In genomic region chr7:125187011-125187740, GRCm38 (mm10) we compare ENCODE assay signal across 25 mouse cellular contexts.
DNase-seq lines count a peak whose midpoint lies in the region; ATAC-seq and TF ChIP-seq lines count a peak whose summit lies in the region.
"Had no signal": no experiment of that assay in that cellular context is flagged by ENCODE, and none has a peak within 500 bp of the region (broad histone marks: within the 10 kb centered on the region; RNA-seq: fewer than 3 reads in every experiment).

No protein-coding gene starts in this region.

- no peak for TF ChIP-seq CTCF in kidney, adult 2 months (conservative IDR thresholded peaks at IDR 0.05; ENCODE audit: insufficient read depth, insufficient read length, low read depth, low read length)
- TF ChIP-seq CTCF in brain, embryonic 14.5 days (IDR thresholded peaks at IDR 0.05; ENCODE audit: borderline replicate concordance, extremely low read depth, insufficient read depth, insufficient read length) = no peak
- TF ChIP-seq CTCF in intestine, postnatal 0 days (IDR thresholded peaks at IDR 0.05; ENCODE audit: low read depth) = no peak

- no peaks in the 10 kb centered on the region for H3K9me3 ChIP-seq in intestine, postnatal 0 days (ENCODE audit: control insufficient read depth)
- H3K9me3 ChIP-seq: embryonic facial prominence, embryonic 10.5 days; embryonic facial prominence, embryonic 15.5 days; forebrain, embryonic 13.5 days; heart, embryonic 12.5 days; limb, embryonic 13.5 days; lung, embryonic 15.5 days; midbrain, embryonic 12.5 days; stomach, embryonic 15.5 days had no signal

- H3K9ac ChIP-seq in intestine, postnatal 0 days (ENCODE audit: low read depth, low read length) = no peak overlapping the region
- H3K9ac ChIP-seq: embryonic facial prominence, embryonic 15.5 days; forebrain, embryonic 13.5 days; heart, embryonic 12.5 days; limb, embryonic 13.5 days; lung, embryonic 15.5 days; midbrain, embryonic 12.5 days; stomach, embryonic 15.5 days had no signal

- H3K27me3 ChIP-seq in kidney, adult 2 months (replicated peaks; ENCODE audit: control insufficient read depth, insufficient read depth, low read length) = no peaks in the 10 kb centered on the region
- no peaks in the 10 kb centered on the region for H3K27me3 ChIP-seq in intestine, postnatal 0 days (replicated peaks; ENCODE audit: control insufficient read depth, insufficient read depth, low read length)
- H3K27me3 ChIP-seq: embryonic facial prominence, embryonic 15.5 days; heart, embryonic 12.5 days; limb, embryonic 13.5 days; lung, embryonic 15.5 days; midbrain, embryonic 12.5 days; stomach, embryonic 15.5 days had no signal

- no peak overlapping the region for H3K4me3 ChIP-seq in kidney, adult 2 months (ENCODE audit: insufficient read depth, low read depth, low read length)
- H3K4me3 ChIP-seq in intestine, postnatal 0 days (ENCODE audit: low read depth, low read length) = no peak overlapping the region
- H3K4me3 ChIP-seq: embryonic facial prominence, embryonic 10.5 days; embryonic facial prominence, embryonic 15.5 days; forebrain, embryonic 13.5 days; heart, embryonic 12.5 days; limb, embryonic 13.5 days; lung, embryonic 15.5 days; midbrain, embryonic 12.5 days; stomach, embryonic 15.5 days had no signal

- H3K36me3 ChIP-seq in kidney, adult 2 months (ENCODE audit: control insufficient read depth, insufficient read depth, low read length) = no peaks in the 10 kb centered on the region
- no peaks in the 10 kb centered on the region for H3K36me3 ChIP-seq in intestine, postnatal 0 days (ENCODE audit: control insufficient read depth, insufficient read depth)
- H3K36me3 ChIP-seq: embryonic facial prominence, embryonic 10.5 days; embryonic facial prominence, embryonic 15.5 days; heart, embryonic 12.5 days; limb, embryonic 13.5 days; lung, embryonic 15.5 days; midbrain, embryonic 12.5 days; stomach, embryonic 15.5 days had no signal

- WGBS in kidney, adult 2 months = 82% methylated on average over 10 of the region's 10 CpGs
- 87% methylated on average over 10 of the region's 10 CpGs for WGBS in intestine, postnatal 0 days

- DNase-seq in gastrocnemius, postnatal 10 days = peak; percentile 12
- DNase-seq in gastrocnemius, postnatal 25 days = no peak
- DNase-seq in kidney, adult 2 months = peak; percentile 10
- DNase-seq in kidney, postnatal 4 days = no peak
- DNase-seq in brain, embryonic 14.5 days (ENCODE audit: low read depth) = peak; percentile 21
- DNase-seq in spleen, adult 18-20 months = no peak
- DNase-seq: adrenal gland, postnatal 25 days; cerebellum, adult 2 months; heart, adult 18-20 months; heart, postnatal 4 days; kidney, postnatal 14 days; thymus, postnatal 14 days had no signal

- H3K27ac ChIP-seq in kidney, adult 2 months (ENCODE audit: insufficient read depth, low read depth, low read length) = no peak overlapping the region
- no peak overlapping the region for H3K27ac ChIP-seq in intestine, postnatal 0 days (ENCODE audit: low read depth, low read length)
- H3K27ac ChIP-seq: embryonic facial prominence, embryonic 10.5 days; embryonic facial prominence, embryonic 15.5 days; forebrain, embryonic 13.5 days; limb, embryonic 13.5 days; lung, embryonic 15.5 days; midbrain, embryonic 12.5 days; stomach, embryonic 15.5 days had no signal

- no peak for TF ChIP-seq POLR2A in kidney, adult 2 months (IDR thresholded peaks at IDR 0.05; ENCODE audit: low read depth, low read length)
- no peak for TF ChIP-seq POLR2A in brain, embryonic 14.5 days (IDR thresholded peaks at IDR 0.05; ENCODE audit: borderline replicate concordance, extremely low read depth, insufficient read depth, insufficient read length, poor library complexity, severe bottlenecking)

- no peaks in the 10 kb centered on the region for H3K4me1 ChIP-seq in kidney, adult 2 months (ENCODE audit: control insufficient read depth, insufficient read depth, low read length)
- no peaks in the 10 kb centered on the region for H3K4me1 ChIP-seq in intestine, postnatal 0 days (replicated peaks; ENCODE audit: control insufficient read depth, insufficient read depth, low read length)
- H3K4me1 ChIP-seq: embryonic facial prominence, embryonic 10.5 days; embryonic facial prominence, embryonic 15.5 days; heart, embryonic 12.5 days; lung, embryonic 15.5 days; stomach, embryonic 15.5 days had no signal

- ATAC-seq in megakaryocyte progenitor cell, adult 5-6 weeks (replicated peaks; ENCODE audit: poor library complexity) = peak; percentile 41
- ATAC-seq in intestine, postnatal 0 days = no peak
- ATAC-seq: CD4-positive, CD25-positive, alpha-beta regulatory T cell, adult 4 months; forebrain, embryonic 13.5 days; intestine, embryonic 16.5 days had no signal

- no peak overlapping the region for H3K4me2 ChIP-seq in intestine, postnatal 0 days (replicated peaks; ENCODE audit: low read depth)
- H3K4me2 ChIP-seq: embryonic facial prominence, embryonic 15.5 days; forebrain, embryonic 13.5 days; heart, embryonic 12.5 days; limb, embryonic 13.5 days; liver, embryonic 11.5 days; lung, embryonic 15.5 days; midbrain, embryonic 12.5 days; stomach, embryonic 15.5 days had no signal

Comparison
In these comparisons a context has a peak if more than half of its experiments do, and no peak if none do; other contexts are left out.
1. DNase-seq: peak in gastrocnemius, postnatal 10 days (single experiment), kidney, adult 2 months (single experiment) and brain, embryonic 14.5 days (single experiment); none in gastrocnemius, postnatal 25 days (single experiment), kidney, postnatal 4 days (0 of 2) and spleen, adult 18-20 months (0 of 2).